Mouse (Mus musculus) ovary, adult 18-20 months (tissue): ENCODE measurements around the gene Syp.

Experiments used
- DNase-seq: peaks from one replicate; pipeline ENCODE4 v3.0.0; 2022; ENCODE audit warnings: low spot score, mixed read lengths

The Syp gene

DNA sequence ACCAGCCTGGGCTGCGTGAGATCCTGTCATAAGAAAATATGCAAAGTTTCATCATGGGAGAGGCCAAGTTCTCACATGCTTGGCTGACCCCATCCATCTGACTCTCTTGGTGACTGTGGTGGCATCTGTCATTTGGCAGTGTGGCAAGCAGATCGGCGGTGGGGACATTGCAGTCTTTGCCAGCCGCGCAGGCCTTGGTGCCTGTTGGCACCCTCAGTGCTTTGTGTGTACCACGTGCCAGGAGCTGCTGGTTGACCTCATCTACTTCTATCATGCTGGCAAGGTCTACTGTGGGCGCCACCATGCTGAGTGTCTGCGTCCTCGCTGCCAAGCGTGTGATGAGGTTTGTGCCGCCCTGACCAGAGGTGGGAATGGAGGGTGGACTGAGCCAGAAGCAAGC, 26.5 kb downstream of the Syp start:
- DNase-seq: no peak

DNA sequence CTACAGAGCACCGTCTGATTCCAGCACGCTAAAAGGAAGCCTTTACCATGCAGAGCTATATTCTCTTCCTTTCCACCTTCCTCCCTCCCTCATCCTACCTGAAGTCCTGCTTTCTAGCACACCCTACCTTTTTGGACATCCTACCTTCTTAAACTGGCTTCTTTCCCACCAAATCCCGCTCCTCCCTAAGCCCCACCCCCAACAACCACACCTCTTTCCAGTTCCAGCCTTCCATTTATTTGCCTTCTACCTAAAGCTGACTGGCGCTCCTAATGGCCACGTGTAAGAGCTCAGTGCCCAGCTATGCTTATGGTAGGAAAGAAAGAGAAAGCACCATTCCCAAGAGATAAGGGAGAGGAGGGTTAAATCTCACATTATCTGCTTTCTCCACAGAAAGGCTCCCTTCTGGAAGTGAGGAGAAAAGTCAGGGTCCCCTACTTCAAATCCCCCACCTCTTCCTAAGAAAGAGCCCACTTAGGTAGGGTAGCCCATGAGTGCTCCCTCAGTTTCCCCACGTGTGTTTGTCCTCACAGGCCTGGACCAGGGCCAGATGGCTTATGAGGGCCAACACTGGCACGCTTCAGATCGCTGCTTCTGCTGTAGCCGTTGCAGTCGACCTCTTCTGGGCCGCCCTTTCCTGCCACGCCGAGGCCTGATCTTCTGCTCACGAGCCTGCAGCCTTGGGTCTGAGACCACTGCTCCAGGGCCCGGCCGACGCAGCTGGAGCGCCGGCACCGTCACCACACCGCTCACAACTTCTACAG, 27.6 kb downstream of the Syp start:
- DNase-seq: no peak

DNA sequence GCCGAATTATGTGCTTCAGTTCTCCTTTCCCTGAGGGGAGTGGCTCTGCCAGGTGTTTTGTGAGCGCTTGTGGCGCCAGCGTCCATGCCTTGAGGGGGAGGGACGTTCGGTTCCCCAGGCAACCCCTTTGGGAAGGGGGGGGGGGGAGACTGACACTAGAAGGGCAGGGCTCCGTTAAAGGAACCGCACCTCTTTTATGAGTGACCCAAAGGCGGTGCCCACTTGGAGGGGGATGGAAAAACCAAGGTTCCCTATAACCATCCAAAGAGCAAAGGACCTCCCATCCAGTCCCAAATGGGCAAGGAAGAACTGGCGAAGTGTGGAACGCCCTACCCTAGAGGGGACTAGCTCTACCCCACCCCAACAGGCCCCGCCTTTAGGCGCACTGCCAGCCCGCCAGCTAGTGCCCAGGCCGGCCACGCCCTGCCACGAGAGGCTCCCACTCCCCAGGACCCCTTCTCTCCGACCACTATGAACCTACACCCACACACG, 32.2 kb downstream of the Syp start:
- peak; percentile 58 for DNase-seq

DNA sequence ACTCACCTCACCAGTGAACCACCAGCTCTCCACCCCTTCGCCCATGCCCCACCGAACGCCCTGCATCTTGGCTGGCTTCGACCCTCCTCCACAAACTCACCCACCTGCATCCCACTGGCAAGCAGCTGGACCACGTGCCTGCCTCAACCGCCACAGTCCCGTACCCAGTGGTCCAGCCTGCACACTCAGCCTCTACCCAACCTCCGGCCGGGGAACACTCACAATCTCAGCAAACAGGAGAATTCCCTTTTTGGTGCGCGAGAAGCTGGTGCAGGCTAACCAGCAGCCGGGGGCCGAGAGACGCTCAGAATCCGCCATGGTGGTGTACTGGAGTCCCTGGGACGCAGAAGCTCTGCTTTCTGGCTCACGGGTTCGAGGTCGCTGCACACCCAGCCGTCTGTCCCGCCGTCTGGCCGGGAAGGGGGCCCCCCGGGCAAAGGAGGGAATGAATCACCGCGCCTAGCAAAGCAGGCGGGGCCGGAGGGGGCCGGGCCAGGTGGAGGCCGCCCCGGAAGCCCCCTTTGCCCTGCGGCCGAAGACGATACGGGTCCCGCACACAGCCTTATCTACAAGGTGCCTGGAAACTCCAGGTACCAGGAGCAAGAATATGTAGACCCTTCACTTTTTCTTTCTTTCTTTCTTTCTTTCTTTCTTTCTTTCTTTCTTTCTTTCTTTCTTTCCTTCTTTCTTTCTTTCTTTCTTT, 32.8 kb downstream of the Syp start, which contains the start of gene Plp2:
TSS of gene Plp2 (minus strand) at position 470 of the 703 bp plus-strand sequence.
- peak; percentile 41 for DNase-seq

DNA sequence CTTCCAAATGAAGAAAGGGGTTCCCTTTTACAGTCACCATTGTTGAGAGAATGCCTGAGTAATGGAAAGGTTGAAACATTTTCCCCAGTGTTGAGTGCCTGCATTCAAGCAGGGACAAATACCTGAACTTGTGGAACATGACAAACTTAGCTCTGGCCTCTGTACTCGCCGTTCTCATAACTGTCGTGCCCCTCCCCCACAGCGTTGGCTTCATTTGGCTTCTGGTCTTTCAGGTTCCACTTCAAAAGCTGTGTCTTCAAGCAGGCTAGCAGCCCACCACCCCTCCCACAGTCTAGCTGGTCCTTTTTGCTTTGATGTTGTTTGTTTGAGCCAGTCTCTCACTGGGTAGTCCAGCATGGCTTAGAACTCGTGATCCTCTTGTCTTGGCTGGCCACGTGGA, 34.5 kb downstream of the Syp start:
- no peak for DNase-seq

DNA sequence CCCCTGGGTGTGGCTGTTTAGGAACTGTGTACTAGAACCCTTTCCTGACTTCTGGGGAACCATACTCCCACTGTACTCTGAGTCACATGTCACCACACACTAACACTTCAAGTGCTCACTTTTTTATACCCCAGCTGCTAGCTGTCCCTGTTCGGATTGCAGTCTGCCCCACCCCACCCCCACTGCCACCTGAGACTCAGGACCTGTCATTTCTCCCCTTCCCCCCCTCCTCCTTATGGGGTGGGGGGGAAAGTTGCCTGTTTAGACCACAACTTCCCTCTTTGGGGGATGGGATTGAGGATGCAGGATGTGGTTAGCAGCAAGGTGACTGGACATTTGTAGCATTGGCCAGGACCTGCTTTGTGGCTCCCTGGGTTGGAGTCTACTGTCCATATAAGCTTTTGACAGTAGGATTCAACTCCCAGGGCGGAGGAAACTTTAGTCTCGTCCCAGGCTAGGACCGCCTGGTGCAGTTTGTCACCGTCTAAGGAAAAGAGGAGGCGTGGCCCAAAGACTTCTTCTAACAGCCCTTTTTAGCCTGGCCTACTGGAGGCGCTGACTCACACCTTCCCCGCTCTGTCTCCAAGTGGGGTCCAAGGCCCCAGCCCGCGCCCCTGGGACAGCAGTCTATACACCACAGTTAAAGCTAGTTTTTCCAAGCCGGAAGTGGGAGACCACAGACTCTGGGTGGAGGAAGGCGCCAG, 35.5 kb downstream of the Syp start:
- DNase-seq: no peak

DNA sequence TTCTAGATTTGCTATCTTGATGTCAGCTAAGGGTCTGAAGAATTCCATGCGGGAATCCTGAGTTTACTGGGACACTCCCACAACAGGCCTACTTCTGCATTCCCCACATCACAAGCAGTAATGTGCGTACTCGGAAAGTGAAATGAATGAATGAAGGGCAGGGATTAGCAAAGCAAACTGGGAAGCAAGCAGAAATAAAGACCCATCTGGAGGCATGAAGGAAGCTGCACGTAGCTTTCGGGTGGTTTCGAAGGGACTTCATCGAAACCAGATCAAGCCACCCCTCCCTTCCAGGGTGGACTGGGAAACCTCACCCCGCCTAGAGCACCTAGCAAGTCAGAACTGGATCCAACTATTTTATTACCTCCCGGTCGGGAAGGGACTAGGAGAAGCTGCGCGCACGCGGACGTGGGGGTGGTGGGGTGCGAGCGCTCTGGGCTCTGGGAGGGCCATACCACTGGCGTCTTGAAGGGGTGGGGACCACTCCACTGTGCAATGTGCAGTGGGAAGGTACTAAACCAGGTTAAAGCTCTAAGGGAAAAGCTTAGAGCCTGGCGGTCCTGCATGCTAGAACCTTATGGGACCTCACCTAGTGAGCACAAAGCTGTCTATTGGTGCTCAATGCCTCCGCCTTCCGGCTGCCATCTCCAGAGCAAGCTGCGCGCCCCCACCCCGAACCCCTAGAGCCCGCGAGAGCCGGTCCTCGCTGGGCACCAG, 36.2 kb downstream of the Syp start:
- no peak for DNase-seq

DNA sequence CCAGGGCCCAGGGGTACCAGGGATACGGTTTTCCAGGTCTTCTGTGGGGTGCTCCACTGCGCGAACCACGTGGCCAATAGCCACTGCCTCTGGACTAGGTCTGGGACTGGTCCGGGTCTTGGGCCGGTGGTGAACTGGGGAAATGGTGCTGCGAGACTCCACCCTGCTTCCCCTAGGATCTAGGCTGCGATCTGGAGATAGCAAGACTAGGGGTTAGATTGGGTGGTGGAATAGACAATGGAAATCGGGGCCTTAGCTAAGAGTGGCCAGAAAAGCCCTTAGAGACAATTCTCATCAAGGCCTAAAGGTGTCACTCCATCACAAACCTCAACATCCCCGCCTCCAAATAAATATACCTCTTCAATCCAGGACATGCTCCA, 36.7 kb downstream of the Syp start:
- DNase-seq: no peak

DNA sequence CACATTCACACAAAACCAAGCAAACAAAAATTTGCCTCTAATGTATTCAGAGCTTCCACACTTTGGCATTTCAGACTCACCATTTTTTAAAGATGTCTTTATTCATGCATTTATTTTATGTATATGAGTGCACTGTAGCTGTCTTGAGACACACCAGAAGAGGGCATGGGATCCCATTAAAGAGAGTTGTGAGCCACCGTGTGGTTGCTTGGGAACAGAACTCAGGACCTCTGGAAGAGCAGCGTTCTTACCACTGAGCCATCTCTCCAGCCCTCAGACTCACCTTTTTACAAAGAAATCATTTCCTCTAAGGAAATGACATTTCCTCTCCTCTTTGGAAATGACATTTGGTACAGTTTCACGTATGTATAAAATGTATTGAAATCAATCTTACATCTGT, 40.7 kb downstream of the Syp start:
- DNase-seq: no peak

DNA sequence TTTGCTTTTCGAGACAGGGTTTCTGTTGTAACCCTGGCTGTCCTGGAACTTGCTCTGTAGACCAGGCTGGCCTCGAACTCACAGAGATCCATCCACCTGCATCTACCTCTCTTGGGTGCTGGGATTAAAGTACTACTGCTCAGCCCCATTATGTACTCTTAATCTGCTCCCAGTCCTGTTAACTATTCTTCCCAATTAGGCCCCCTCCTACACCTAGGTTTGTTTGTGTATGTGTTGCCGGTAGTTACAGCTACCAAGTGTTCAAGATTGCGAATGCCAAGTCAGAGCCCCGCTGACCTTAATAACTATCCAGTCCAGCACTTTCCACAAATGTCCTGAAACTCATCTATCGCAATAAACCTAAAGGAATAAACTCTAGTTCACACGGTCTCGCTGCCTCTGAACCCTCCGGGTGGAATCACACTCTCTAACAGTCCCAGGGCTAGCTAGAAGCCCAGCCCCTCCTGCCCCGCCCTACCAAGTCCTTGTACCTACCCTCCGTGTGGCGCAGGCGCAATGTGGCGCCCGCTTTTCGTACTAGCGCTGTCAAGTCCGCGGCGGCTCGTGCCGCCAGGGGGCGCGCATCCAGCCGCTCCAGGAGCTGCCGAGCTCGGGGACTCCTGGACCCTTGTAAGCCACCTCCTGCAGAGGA, 41.3 kb downstream of the Syp start:
- peak; percentile 82 for DNase-seq

DNA sequence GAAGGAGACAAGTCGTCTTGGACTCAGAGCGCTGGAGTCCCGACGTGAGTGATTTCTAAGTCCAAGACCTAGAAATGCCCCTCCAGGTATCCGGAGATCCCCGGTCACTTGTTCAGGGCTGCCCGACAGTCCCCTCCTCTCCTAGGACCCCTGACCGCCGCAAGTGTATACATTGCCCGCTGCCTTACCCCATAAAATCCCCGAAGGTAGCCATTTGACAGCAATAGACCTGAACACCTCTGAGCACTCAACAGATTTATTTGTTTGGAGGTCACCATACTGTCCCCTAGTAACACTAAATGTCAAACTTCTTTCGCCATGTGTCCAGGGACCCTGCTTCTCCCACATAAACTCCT, 41.8 kb downstream of the Syp start:
- no peak for DNase-seq

DNA sequence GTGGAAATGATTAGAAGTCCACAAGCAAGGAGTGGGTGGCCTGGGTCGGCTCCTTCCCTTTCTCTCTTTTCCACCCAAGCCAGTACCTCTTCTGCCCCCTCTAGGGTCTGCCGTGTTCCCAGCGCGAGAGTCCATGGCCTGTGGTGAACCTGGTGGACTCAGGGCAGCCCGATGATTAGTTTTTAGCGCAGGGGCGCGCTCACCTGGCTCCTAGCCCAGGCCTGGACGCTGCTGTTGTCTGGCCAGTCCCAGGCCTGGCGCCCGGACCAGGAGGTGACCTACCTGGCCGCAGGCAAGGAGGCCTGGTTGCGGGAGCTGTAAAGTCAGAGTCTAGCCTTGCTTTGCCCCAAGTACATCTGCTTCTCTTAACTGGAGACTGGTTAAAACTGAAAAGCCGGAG, 42.6 kb downstream of the Syp start, which contains the start of gene Magix:
TSS of gene Magix (minus strand) at position 388 of the 400 bp plus-strand sequence.
- DNase-seq: no peak

DNA sequence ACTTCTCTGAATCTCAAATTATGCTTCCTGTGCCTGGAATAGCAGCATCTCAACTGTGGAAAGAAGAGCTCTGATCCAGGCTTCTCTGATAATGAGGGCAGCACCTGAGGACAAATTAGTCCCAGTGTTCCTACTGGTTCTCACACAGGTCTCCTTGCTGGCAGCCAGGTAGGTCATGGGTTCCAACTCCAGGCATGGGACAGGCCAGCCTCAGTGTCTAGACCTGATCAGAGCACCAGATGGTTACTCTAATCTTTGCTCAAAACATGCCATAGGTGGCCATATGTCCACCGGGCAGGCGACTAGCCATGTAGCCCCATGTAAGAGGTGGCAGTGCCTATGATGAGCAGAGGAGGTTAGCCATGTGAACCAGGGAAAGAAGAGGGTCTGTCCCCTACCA, 50.0 kb downstream of the Syp start:
- DNase-seq: no peak

DNA sequence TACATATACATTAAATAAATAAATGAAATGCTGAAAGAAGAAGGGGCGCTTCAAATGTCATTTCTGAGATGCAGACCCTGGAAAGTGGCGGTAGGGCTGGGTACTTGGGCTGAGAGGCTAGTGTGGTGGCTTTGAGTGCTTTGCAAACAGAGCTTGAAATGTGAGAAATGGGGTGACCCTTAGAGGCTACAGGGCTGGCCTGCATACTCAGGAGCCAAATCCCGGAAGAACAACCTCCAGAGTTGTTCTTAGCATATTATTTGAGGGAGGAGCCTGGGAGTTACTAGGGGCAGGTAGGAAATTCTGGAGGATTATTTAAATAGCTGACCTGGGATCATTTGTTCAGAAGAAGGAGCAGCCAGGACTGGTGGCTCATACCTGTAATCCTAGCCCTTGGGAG, 52.2 kb downstream of the Syp start:
- DNase-seq: no peak

DNA sequence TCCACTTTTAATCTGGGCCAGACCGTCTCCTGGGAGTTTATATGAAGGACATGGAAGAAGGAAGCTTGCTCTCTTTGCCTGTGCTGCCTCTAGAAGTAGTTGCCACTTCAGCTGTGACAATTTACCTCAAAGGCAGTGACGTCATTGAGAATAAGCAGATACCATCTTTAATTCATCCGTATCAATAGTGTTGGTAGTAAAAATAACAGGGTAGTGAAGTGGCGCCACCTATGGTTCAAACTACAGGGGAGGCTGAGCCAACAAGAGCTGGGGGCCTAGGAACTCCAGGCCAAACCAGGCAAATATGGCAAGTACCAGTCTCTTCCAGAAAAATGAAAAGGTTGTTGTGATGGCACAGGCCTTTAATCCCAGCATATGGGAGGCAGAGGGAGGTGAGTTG, 54.6 kb downstream of the Syp start:
- DNase-seq: no peak

DNA sequence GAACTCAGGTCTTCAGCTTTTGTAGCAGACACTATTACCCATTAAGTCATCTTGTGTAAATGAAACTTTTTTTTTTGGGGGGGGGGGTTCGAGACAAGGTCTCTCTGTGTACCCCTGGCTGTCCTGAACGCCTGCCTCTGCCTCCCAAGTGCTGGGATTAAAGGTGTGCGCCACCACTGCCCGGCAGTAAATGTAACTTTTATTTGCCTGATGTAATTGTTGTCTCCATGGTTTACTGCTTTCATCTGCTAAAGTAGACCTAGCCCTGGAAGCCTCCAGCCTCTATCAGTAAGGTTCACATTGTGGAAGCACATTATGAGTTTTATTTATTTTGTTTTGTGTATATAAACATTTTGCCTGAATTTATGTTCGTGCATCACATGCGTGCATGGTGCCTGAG, 58.2 kb downstream of the Syp start:
- DNase-seq: no peak

DNA sequence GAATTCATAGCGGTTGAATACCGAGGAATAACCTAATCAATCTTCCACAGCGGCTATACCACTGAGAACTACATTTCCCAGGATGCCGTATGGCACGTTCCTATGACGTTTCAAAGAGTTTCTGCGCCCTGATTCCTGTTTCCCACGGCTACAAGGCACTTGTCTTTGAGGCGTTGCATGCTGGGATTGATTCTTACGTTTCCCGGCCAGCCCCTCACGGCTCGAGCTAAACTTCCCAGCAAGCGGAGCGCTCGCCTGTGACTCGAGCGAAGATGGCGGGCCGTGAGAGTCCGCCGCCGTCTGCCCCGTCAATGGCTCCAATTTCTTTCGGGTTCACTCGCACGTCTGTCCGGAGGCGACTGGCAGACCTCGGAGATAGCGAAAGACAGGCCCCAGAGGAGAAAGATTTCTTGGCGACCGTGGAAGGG, 58.7 kb downstream of the Syp start, which contains the start of gene Gpkow:
TSS of gene Gpkow (plus strand) at position 178 of the 428 bp plus-strand sequence.
- DNase-seq: peak; percentile 82
